Mouse (Mus musculus): ENCODE results near the gene Wwc1. TPM values are rescaled to one million over a fixed set of nuclear protein-coding genes. Genes with fewer than 3 reads are reported as not detected.

The Wwc1 gene
- total RNA-seq, 2 experiments from 2014 or later = 3.5 to 5.0 TPM

- DNase-seq = no peak
Measured at GRCm38 (mm10) chr11:35972270-35972931, 7.9 kb downstream of the Wwc1 start.

DNA sequence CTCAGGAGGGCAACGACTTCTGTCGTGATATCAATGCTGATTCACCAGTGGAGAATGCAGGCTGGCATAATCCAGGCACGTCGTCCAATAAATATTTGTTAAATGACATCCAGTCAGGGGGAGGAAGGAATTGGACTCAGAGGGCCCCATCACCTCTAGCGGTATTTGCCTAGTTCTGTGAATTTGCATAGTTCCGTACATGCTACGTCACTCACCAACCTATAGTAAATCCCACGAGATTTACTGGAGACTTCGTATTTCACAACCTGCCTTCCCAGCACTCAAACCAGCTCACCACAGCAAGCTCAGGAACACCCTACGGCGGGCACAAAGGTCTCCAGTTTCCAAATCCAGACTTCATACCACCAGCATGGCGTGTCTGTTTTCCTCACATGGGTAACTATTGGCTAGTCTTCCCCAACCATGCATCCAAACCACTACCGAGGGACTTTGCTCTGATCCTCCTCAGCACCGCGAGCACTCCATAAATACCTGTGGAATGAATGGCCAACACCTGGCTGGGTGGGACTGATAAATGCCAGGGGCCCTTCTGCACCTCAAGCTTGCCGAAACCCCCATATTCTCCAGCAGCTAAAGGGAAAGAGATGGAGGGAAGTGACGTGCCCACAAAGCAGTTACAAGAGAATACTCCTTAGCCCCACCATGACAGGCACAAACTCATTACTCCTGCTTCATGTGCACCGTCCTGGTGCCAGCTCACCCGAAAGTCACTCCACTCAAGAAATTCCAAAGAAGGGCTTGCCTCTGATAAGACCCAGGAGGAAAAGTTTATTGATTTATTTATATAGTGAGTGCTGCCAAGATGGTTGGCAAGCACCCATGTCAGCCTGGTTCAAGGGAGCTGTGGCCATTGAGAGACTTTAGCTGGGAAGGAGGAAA is 9.3 kb downstream of the Wwc1 start:
- DNase-seq = no peak

- no peak for DNase-seq
Measured at GRCm38 (mm10) chr11:35968291-35968690, 12.0 kb downstream of the Wwc1 start.

DNA sequence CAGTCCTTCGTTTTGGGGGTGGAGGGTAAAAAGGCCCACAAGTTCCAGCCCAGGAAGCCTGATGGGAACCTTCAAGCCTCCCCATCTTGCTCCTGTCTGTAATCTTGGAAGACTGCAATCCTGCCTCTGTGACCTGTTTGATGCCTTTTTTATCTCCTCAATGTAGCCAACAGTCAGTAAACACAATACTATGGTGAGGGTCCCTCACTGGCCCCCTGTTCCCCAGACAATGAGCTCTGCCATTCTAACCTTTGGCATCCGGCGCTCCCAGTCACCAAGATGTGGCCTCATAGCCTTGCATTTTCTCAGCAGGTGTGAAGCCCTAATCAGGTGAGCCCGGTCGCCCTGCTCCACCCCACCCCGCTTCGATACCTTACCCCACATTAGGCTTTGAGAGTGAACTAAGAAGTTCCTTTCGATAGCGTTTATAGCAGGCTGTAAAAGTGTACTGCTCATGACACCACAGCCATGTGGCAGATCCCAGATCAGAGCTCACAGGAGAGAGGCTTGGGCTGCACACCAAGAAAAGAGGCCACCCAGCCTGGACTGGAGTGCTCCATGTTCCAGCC is 16.3 kb downstream of the Wwc1 start:
- DNase-seq = no peak

DNA sequence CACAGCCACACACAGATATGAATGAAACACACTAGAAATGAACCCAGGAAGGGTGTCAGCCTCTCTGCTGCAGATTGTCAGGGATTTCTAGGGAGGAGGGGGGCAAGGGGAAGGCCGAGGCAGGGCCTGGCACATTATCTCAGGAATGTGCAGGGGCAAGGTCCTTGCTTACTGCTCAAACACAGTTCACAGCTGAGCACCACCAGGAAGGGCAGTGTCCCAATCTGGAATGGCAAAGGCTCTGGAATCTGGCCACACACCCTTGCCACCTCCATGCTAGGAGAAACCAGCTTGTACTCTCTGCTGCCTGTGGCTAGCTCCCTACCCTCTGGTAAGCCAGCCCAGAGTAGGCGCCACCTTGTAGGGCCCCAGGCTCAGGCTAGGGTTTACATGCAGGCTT is 16.8 kb downstream of the Wwc1 start:
- no peak for DNase-seq

DNA sequence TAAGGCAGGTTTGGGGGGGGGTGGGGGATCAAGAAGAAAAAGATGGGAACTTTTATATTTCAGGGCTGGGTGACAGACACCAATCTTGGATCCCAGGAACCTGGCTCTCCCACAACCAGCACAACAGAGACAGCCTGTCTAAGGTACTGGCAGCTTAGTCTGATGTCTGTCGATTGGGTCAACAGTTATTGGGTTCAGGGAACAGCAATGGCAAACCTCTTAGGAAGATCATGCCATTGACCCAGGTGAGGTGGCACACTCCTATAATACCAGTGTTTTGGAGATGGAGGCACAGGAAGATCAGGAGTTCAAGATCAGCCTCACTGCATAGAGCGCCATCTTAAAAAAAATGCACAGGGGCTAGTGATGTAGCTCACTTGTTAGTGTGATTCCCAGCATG is 17.9 kb downstream of the Wwc1 start:
- no peak for DNase-seq

GRCm38 (mm10) chr11:35959270-35959669 is 21.1 kb downstream of the Wwc1 start:
- DNase-seq = no peak

DNA sequence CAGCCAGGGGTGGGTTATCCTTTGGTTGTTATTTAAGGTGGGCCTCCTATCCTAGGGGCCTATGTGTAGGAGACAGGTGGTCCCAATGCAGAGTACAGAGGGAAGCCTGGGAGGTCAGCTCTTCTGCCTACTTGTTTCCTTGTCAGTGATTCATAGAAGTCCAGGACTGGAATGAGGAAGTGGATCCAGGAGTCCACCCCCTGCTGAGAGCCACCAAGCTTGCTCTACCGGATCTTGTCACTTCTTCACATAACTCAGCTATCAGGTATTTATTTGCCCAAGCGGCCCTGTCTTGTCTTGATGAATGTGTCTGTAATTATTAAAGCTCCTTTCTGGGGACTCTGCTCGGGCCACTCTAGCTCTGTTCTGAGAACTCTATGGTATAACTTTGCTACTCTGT is 24.8 kb downstream of the Wwc1 start:
- DNase-seq = no peak

GRCm38 (mm10) chr11:35953179-35953578 is 27.1 kb downstream of the Wwc1 start:
- no peak for DNase-seq

- no peak for DNase-seq
Measured at GRCm38 (mm10) chr11:35951727-35952065, 28.6 kb downstream of the Wwc1 start.

DNA sequence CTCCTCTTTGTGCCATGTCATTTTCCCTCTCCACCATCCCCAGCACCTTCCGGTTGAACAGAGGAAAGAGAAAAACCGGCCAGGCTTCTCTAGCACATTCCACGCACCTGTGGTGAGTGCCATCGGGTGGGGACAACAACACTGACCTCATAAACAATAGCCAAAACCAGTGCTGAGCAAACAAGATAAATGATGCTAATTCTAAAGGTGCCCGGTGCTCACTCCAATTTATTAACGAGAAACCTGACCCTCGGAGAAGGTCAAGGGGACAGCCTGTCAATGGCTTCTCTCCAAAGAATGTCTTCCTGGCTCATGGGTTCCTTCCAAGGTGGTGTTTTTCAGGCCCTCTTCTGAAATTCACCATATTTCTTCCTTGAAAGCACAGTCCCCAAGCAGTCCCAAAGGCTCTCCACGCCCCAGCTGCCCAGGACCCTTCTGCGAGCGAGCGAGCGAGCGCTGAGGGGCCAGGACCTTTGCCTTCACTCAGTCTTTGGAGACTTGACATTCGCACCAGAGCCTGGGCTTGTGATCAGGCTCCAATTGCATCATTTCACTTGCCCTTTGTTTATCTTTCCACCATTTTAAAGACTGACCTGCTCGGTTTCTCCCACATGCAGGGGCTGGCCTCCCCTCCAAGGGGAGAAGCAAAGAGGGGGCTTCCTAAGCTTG is 29.1 kb downstream of the Wwc1 start:
- DNase-seq = no peak

DNA sequence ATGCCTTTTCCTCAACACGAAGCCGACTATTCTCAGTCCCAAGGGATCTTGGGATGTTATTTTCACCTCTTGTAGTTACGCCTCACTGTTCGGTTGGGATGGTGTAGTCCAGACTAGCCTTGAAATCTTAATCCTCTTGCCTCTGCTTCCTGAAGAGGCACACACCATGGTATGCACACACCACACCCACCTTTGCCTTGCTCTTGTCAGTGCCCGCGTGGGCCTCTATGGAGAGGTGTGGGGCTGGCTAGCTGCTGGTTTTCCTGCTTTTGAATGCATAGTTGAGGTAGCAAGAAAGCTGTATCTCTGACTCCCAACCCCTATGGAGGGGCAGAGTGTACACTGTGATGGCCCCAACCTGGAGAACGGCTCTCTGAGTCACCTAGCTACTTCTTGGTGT is 29.9 kb downstream of the Wwc1 start:
- DNase-seq = no peak

- DNase-seq = no peak
Measured at GRCm38 (mm10) chr11:35950011-35950410, 30.3 kb downstream of the Wwc1 start.

GRCm38 (mm10) chr11:35948457-35948881 is 31.9 kb downstream of the Wwc1 start:
- DNase-seq = no peak

- DNase-seq = no peak
Measured at GRCm38 (mm10) chr11:35947944-35948343, 32.4 kb downstream of the Wwc1 start.

DNA sequence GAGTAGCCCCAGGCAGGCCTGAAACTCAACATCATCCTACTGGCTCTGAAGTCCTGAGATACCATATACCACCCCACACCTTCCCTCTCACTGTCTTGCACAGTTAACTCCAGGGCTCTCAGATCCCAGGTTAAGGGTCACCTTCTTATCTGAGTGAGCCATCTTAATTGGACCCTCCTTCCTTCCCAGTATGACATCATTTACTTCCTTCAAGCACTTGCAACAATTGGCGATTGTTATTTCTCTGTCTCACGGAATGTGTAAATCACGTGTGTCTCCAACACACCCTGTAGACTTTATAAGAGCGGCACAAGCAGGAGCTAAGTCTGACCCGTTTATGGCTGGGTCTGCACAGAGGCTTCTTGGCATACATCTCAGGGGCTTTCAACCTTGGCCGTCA is 35.1 kb downstream of the Wwc1 start:
- no peak for DNase-seq

DNA sequence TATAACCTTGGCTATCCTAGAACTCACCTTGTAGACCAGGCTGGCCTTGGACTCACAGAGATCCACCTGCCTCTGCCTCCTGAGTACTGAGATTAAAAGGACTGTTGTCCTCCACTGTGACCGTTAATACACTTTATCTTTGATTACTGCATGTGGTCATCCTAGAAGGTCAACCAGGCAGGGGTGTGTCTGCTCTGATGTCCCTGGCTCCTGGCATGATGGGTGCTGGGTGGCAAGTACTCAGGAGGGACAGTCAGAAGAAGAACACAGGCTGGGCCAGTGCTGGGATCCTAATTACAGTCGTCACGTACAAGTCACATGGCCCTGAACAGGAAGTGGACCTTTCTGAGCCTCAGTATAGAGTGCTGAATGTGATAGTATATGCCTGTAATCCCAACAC is 38.7 kb downstream of the Wwc1 start:
- no peak for DNase-seq

DNA sequence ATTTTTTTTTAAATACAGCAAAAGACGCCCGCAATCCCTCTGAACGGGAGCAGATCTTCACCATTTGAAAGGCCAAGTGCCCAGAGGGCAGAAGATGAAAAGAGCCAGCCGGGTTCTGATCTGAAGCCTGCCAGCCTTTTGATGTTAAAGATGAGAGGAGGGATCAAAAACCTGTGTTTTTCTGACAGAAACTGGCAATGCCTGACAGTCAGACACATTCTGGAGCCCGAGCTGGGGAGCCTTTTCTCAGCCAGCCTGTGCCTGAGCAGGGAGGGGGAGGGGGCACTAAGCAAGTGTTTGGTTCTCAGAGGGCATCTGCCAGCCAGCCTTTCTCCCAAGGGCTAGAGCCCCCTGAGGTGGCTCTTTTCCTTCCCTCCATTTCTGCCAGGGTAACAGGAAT is 39.3 kb downstream of the Wwc1 start:
- no peak for DNase-seq

DNA sequence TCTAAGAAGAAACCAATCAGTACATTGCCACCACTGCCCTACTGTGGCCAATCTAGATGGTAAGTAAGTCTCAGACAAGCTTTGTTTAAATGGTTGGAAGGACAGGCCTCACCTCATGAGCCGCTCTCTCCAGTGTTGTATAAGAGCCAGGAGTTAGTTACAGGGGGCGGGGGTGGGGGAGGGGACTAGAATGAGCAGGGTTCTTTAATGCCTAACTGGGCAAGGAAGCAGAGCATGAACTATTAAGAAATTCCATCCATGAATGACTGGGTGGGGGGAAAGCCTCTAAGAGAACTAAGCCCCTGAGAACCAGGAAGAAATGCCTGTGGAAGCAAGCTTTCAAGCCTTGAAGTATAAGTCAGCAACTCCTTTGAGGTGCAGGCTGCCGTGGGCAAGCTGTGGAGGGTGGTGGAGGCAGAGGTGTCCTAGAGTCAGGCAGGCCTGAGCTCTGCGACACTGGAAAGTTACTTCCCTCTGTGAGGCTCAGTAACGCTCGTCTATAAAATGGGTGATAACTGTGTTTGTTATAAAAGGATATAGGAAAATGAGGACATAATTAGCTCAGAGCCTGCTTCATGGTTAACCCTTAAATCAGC is 41.4 kb downstream of the Wwc1 start:
- no peak for DNase-seq

DNA sequence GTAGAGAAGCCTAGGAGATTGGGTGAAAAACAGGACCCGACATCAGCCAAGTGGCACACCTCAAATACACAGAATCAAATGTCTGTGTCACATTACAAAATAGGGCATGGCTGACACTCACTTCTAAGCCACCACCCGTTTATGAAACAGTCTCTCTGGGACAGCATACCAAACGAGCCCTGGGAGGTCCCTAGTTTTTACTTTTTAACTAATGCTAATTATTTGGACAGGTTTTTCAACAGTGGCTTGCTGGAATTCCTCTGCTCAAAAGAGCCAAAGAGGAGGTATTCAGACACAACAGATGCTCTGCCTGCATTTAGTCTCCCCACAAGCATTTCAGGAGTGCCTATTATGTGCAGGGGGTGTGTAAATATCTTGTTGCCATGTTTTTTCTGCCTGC is 44.7 kb downstream of the Wwc1 start:
- DNase-seq = no peak

DNA sequence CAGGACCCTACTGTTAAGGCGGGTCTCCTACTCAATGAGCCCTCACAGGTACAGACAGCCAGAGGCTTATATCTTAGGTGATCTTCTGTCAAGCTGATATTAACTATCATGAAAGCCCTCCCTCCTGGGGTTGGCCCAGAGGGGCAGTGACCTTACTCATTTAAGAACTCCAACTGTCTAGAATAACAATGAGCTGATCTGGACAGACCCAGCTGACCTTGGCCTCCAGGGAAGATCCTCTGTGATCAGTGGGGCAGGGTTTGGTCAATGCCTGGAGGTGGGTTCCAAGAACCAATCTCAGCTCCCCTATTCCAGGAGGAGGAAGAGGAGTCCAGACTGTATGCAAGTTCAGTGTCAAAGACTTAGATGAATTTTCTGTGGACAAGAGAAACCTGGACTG is 45.2 kb downstream of the Wwc1 start:
- DNase-seq = no peak

DNA sequence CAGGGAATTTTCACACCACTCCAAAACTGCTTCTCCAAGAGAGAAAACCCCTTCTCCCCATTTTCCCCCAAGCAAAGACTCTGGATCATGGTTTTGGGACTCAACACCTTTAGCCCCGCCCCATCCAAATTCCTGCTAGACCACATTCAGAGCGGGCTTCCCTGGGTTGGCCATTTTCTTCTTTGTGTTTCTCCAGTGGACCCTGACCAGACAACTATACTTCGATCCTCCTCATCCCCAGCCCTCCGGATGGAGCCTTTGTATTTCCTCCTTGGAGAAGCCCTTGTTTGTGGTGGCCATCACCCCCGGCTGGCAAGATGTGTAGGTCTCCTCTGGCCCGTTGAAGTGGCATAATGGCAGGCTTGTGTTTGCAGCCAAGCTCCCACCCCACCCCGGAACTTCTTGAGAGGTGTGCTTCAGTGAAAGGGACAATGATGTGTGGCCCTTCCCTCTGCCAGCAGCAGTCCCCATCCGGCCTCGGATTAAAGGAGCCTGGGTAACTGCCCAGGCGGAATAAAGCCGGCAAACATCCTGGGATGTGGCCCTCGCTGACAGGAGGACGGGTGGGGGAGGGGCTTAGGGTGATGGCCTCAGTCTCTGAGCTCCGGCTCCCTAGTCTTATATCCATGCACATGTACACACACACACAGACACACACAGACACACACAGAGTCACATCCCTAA is 46.8 kb downstream of the Wwc1 start:
- no peak for DNase-seq

Measured in heart, postnatal 4 days (tissue).